Mouse (Mus musculus) urinary bladder, adult 2 months (tissue): Measurements from ENCODE around the gene Rft1. TPM values are rescaled to one million over a fixed set of nuclear protein-coding genes. Genes with fewer than 3 reads are reported as not detected.
A peak's percentile ranks its signal among the peaks of the same experiment; 100 is the strongest.
"Not testable (repeated sequence)": the region's sequence is repeated elsewhere in the genome, so short reads cannot be mapped to it uniquely, and the experiment has no call there.

Experiments used
- DNase-seq: peaks from one replicate; pipeline ENCODE4 v3.0.0; 2022; ENCODE audit warnings: low spot score
- polyA plus RNA-seq: library from polyadenylated mRNA; depleted of rRNA; stranded (reverse); fragments of >200 nt; gene quantifications from 2 replicates; pipeline ENCODE4 v1.2.3, GENCODE M21; 2012

The Rft1 gene
- polyA plus RNA-seq, 1 experiment, result 17.6 TPM

GRCm38 (mm10) chr14:30674947-30675346 lies 20.8 kb downstream of the Rft1 start:
- DNase-seq, result no peak

- no peak for DNase-seq
Observed at GRCm38 (mm10) chr14:30682131-30682530, 28.0 kb downstream of the Rft1 start.

- DNase-seq, result no peak
Observed at GRCm38 (mm10) chr14:30690685-30691084, 36.5 kb downstream of the Rft1 start.

GRCm38 (mm10) chr14:30692439-30692838 lies 38.3 kb downstream of the Rft1 start:
- no peak for DNase-seq

GRCm38 (mm10) chr14:30694786-30695185 lies 40.6 kb downstream of the Rft1 start:
- DNase-seq, result no peak

- no peak for DNase-seq
Observed at GRCm38 (mm10) chr14:30695609-30696008, 41.4 kb downstream of the Rft1 start.

- DNase-seq, result no peak
Observed at GRCm38 (mm10) chr14:30697407-30698052, 43.4 kb downstream of the Rft1 start.

GRCm38 (mm10) chr14:30699656-30700055 lies 45.5 kb downstream of the Rft1 start:
- no peak for DNase-seq

- DNase-seq, result no peak
Observed at GRCm38 (mm10) chr14:30702512-30702911, 48.4 kb downstream of the Rft1 start.

- no peak for DNase-seq
Observed at GRCm38 (mm10) chr14:30703079-30703478, 48.9 kb downstream of the Rft1 start.

- no peak for DNase-seq
Observed at GRCm38 (mm10) chr14:30704098-30704855, 50.1 kb downstream of the Rft1 start.

- no peak for DNase-seq
Observed at GRCm38 (mm10) chr14:30711892-30712291, 57.7 kb downstream of the Rft1 start.

GRCm38 (mm10) chr14:30713769-30714168 lies 59.6 kb downstream of the Rft1 start:
- no peak for DNase-seq

- DNase-seq, result no peak
Observed at GRCm38 (mm10) chr14:30714799-30715617, 60.8 kb downstream of the Rft1 start, which contains the start of gene Sfmbt1. TSS of gene Sfmbt1 (plus strand) at chr14:30714849.

GRCm38 (mm10) chr14:30715618-30716050 lies 61.5 kb downstream of the Rft1 start:
- DNase-seq, result peak; percentile 73

GRCm38 (mm10) chr14:30716051-30716952 lies 62.1 kb downstream of the Rft1 start:
- DNase-seq, result peak; percentile 54

GRCm38 (mm10) chr14:30716953-30717285 lies 62.8 kb downstream of the Rft1 start:
- DNase-seq, result no peak

- DNase-seq, result not testable (repeated sequence)
Observed at GRCm38 (mm10) chr14:30718696-30719095, 64.5 kb downstream of the Rft1 start.

- no peak for DNase-seq
Observed at GRCm38 (mm10) chr14:30719514-30719913, 65.4 kb downstream of the Rft1 start.

GRCm38 (mm10) chr14:30721850-30722249 lies 67.7 kb downstream of the Rft1 start:
- no peak for DNase-seq

- DNase-seq, result no peak
Observed at GRCm38 (mm10) chr14:30722406-30722805, 68.2 kb downstream of the Rft1 start.
